Mouse (Mus musculus) lung, embryonic 14.5 days (tissue): ENCODE results near the gene Mrpl12. TPM values are rescaled to one million over a fixed set of nuclear protein-coding genes. Genes with fewer than 3 reads are reported as not detected.

Source experiments
- ATAC-seq: fragments of 200-750 bp; cut with Nextera tagmentation; 2 replicates; pipeline ENCODE4 v1.8.0; 2017; ENCODE audit warnings: mild to moderate bottlenecking, moderate TSS enrichment, moderate library complexity; ENCODE audit not compliant: insufficient read depth
- DNase-seq: peaks from one replicate; pipeline ENCODE4 v3.0.0-alpha.2; 2015
- H3K27ac ChIP-seq: fragments of 300-500 bp; sonication (generic); 2 replicates; pipeline ENCODE4 v1.5.1; 2014; ENCODE audit warnings: low read depth, mild to moderate bottlenecking, moderate library complexity
- H3K27me3 ChIP-seq: fragments of 300-500 bp; sonication (generic); 2 replicates; pipeline ENCODE4 v1.6.1; 2014; ENCODE audit warnings: low read length, control low read depth; ENCODE audit not compliant: insufficient read depth
- H3K36me3 ChIP-seq: fragments of 300-500 bp; sonication (generic); 2 replicates; pipeline ENCODE4 v1.6.1; 2014; ENCODE audit warnings: control low read depth; ENCODE audit not compliant: insufficient read depth
- H3K4me1 ChIP-seq: fragments of 300-500 bp; sonication (generic); 2 replicates; pipeline ENCODE4 v1.6.1; 2014; ENCODE audit warnings: antibody characterized with exemption, control low read depth; ENCODE audit not compliant: insufficient read depth
- H3K4me2 ChIP-seq: fragments of 300-500 bp; sonication (generic); 2 replicates; pipeline ENCODE4 v1.6.1; 2014; ENCODE audit warnings: mild to moderate bottlenecking
- H3K4me3 ChIP-seq: fragments of 300-500 bp; sonication (generic); 2 replicates; pipeline ENCODE4 v1.5.1; 2014; ENCODE audit warnings: low read depth, low read length
- H3K9ac ChIP-seq: fragments of 300-500 bp; sonication (generic); 2 replicates; pipeline ENCODE4 v1.6.1; 2014
- H3K9me3 ChIP-seq: fragments of 300-500 bp; sonication (generic); 2 replicates; pipeline ENCODE4 v1.6.1; 2016; ENCODE audit warnings: low read depth, low read length, control low read depth
- CTCF ChIP-seq: IDR thresholded peaks from 2 replicates; pipeline ENCODE4 v1.5.1; 2016; ENCODE audit warnings: antibody characterized with exemption, low read depth
- WGBS: fragments of 180-500 bp; shearing (Covaris S2); extraction: QIAGEN DNeasy Blood & Tissue Kit; methylation state at CpG from one replicate; pipeline ENCODE4 v1.1.7; 2014; 5-methylcytosine and 5-hydroxymethylcytosine counted together
- polyA plus RNA-seq: library from polyadenylated mRNA; unstranded; fragments of >200 nt; fragmentation: Nextera tagmentation; extraction: Ambion mirVana; gene quantifications from 2 replicates; pipeline ENCODE4 v1.2.1, GENCODE M21; 2014

The Mrpl12 gene
- polyA plus RNA-seq, 1 experiment from 2014 or later, result 162 TPM

DNA sequence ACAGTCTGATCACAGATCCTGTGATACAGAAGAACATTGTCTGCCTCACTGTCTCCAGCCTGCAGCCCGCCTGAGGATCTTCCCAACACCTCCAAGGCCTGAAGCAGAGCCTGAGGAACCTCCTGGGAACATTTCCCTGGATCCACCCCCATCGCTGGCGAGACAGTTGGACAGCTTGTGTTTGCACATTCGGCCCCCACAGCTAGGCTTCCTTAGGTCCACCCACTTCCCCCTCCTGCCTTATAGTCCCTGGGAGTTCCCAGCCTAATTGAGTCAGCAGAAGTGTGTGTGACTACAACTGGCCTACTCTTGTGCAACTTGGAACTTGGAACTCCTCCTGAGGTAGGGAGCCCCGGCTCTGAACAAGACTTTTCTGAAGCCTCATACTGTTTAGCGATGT lies 33.6 kb downstream of the Mrpl12 start:
- no peaks in the 10 kb centered on the region for H3K36me3 ChIP-seq
- H3K9ac ChIP-seq, result no peak overlapping the region
- 0 out of 2 replicates have a peak, but pooled peaks cover 4% of the 10 kb centered on the region for H3K4me1 ChIP-seq
- H3K9me3 ChIP-seq, result no peaks in the 10 kb centered on the region
- peak overlapping the region; percentile 36; the same call in 1 of the 2 replicates for H3K27ac ChIP-seq
- no peak for TF ChIP-seq CTCF
- DNase-seq (peak; percentile 31), ATAC-seq (no peak)
- no peaks in the 10 kb centered on the region for H3K27me3 ChIP-seq
- no peak overlapping the region for H3K4me2 ChIP-seq
- H3K4me3 ChIP-seq, result no peak overlapping the region
- WGBS, result 41% methylated on average over 6 of the region's 6 CpGs

DNA sequence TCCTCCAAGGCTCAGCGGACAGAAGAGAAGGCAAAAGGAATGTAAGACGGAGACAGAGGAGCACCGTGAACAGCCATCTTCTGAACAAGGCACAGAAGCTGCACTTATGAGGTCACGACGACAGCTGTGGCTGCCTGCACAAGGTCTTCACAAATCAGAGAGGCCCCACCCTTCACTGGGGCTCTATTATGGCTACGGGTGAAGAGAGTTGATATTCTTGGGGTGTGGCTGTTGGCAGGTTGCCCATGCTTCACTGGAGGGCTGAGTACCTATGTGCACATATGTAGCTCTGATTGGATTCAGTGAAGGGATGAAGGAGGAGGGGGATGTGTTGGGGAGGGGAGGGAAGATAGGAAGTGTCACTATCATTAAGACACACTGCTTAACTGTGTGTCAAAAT lies 34.1 kb downstream of the Mrpl12 start:
- Histone ChIP-seq H3K9me3 (no peaks in the 10 kb centered on the region), H3K27me3 (no peaks in the 10 kb centered on the region), H3K4me1 (0 out of 2 replicates have a peak, but pooled peaks cover 4% of the 10 kb centered on the region), H3K4me2 (0 out of 2 replicates have a peak overlapping the region, but pooled peaks have one; percentile 7), H3K27ac (peak overlapping the region; percentile 36; the same call in 1 of the 2 replicates), H3K9ac (no peak overlapping the region), H3K4me3 (no peak overlapping the region), H3K36me3 (no peaks in the 10 kb centered on the region)
- DNase-seq (no peak), ATAC-seq (no peak)
- no peak for TF ChIP-seq CTCF
- 51% methylated on average over 6 of the region's 6 CpGs for WGBS

DNA sequence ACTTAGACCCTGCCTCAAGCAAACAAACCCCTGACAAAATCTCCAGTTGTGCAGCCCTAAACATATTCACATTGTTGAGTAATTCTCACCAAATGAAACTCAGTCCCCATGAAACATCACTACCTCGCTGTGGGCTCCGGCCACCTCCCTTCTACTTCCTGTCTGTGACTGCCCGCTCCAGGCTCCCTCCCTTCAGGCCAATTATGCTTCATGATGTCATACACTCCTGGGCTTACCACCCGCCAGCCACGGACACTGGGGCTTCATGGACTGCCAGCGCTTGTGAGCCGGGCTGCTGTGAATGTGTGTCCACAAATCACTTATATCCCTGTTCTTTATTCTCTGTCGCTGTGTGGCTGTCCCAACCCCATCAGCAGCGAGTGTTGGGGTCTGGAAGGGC lies 35.3 kb downstream of the Mrpl12 start:
- Histone ChIP-seq H3K9me3 (no peaks in the 10 kb centered on the region), H3K4me3 (no peak overlapping the region), H3K27me3 (no peaks in the 10 kb centered on the region), H3K36me3 (no peaks in the 10 kb centered on the region), H3K4me2 (peak overlapping the region; percentile 33; the same call in 1 of the 2 replicates), H3K9ac (peak overlapping the region; percentile 7; the same call in 1 of the 2 replicates), H3K4me1 (0 out of 2 replicates have a peak, but pooled peaks cover 4% of the 10 kb centered on the region), H3K27ac (no peak overlapping the region; the same call in 1 of the 2 replicates)
- peak; percentile 63 for DNase-seq
- TF ChIP-seq CTCF, result no peak
- ATAC-seq, result peak; percentile 60; the same call in 1 of the 2 replicates
- 25% methylated on average over 9 of the region's 9 CpGs for WGBS

DNA sequence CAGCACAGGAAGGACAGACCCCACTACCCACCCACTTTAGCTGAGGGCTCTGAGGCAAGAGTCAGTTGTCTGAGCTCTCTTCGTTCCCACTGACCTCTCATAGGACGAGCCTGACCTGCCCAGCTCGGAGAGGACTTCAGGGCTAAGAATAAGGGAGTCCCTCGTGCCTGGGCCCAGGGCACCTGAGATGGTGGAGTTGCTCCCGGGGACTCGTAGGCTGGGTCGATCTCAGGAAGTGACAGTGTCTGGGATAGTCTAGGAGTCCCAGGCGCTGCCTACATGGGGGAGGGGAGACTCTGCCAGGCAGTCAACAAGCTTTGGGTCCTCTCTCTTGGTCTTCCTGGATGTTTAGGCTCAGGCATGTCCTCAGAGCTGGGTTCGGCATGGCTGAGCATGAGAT lies 36.1 kb downstream of the Mrpl12 start:
- no peaks in the 10 kb centered on the region for H3K27me3 ChIP-seq

DNA sequence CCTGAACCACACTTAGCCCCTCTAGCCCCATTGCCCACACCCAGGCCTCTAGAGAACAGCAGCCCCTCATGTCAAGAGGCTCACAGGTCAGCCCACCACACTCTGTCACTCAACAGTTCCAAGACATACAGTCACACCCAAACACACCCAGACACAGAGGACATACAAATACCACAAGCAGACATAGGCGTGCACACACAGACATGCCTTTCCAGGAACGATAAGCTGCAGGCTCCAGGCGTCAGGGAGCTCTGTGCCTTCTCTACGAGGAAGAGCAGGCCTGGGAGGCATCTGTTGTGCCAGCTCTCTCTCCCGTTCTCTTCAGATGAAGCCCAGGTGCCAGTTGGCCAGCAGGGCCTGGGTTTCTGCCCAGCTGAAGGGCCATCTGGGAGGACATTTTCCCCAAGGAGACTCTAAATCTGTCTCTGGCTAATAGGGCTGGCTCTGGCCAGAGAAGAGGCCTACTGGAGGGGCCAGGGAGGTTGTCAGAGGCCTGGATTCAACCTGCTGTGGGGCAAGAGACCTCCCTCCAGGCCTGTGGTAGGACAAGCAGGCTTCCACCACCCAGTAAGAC lies 36.6 kb downstream of the Mrpl12 start:
- Histone ChIP-seq H3K27ac (no peak overlapping the region), H3K9me3 (no peaks in the 10 kb centered on the region), H3K36me3 (no peaks in the 10 kb centered on the region), H3K4me1 (0 out of 2 replicates have a peak, but pooled peaks cover 4% of the 10 kb centered on the region), H3K27me3 (no peaks in the 10 kb centered on the region), H3K4me3 (no peak overlapping the region), H3K4me2 (no peak overlapping the region), H3K9ac (no peak overlapping the region)
- no peak for TF ChIP-seq CTCF
- ATAC-seq, result no peak
- 68% methylated on average over 5 of the region's 5 CpGs for WGBS
- no peak for DNase-seq

More for the DNA sequence above, 36.1 kb downstream of the Mrpl12 start:
- Histone ChIP-seq H3K9ac (0 out of 2 replicates have a peak overlapping the region, but pooled peaks have one; percentile 7), H3K36me3 (no peaks in the 10 kb centered on the region), H3K4me2 (no peak overlapping the region), H3K27ac (no peak overlapping the region), H3K4me1 (0 out of 2 replicates have a peak, but pooled peaks cover 4% of the 10 kb centered on the region), H3K9me3 (no peaks in the 10 kb centered on the region), H3K4me3 (no peak overlapping the region)
- DNase-seq, result no peak
- TF ChIP-seq CTCF, result no peak
- 68% methylated on average over 9 of the region's 9 CpGs for WGBS
- ATAC-seq, result no peak

DNA sequence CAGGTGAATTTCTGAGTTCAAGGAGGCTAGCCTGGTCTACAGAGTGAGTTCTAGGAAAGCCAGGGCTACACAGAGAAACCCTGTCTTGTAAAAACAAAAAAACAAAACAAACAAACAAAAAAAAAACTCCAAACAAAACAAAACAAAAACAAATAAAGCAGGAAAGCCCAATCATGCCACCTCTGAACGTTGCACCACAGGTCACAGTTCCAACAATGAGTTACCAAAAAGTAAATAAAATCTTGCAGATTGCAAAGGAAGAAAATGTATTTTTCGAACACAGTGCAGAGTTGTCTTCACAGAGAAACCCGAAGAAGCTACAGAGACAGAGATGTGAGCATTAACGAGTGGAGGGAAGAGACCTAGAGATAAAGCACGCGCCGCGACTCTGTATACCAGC lies 38.2 kb downstream of the Mrpl12 start:
- no peak for TF ChIP-seq CTCF
- no peak for DNase-seq
- Histone ChIP-seq H3K36me3 (no peaks in the 10 kb centered on the region), H3K4me1 (0 out of 2 replicates have a peak, but pooled peaks cover 4% of the 10 kb centered on the region), H3K27me3 (no peaks in the 10 kb centered on the region), H3K4me3 (no peak overlapping the region), H3K9ac (no peak overlapping the region), H3K27ac (no peak overlapping the region), H3K4me2 (no peak overlapping the region), H3K9me3 (no peaks in the 10 kb centered on the region)
- no peak for ATAC-seq
- WGBS, result 80% methylated on average over 8 of the region's 8 CpGs

DNA sequence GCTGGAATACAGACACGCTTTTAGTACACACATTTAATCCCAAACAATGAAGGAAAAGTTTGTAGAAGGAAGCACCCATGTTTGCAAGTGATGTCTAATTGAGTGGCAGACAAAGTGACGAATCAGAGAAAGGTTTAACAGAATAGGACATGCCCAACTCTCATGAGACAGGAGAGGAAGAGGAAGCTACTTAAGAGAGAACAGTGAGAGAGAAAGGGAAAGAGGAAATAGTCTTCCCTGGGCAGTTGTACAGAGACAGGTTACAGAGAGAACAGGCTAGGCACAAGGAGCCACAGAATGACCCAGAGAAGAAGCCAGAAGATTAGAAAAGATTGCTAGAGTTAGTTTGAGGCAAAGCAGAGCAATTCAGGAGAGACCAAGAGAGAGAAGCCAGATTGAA lies 41.5 kb downstream of the Mrpl12 start:
- DNase-seq (no peak), ATAC-seq (no peak)
- H3K27ac ChIP-seq, result no peak overlapping the region
- H3K4me2 ChIP-seq, result no peak overlapping the region
- H3K36me3 ChIP-seq, result no peaks in the 10 kb centered on the region
- H3K4me3 ChIP-seq, result no peak overlapping the region
- no peaks in the 10 kb centered on the region for H3K9me3 ChIP-seq
- H3K9ac ChIP-seq, result no peak overlapping the region
- H3K4me1 ChIP-seq, result no peaks in the 10 kb centered on the region
- 76% methylated on average over 2 of the region's 2 CpGs for WGBS
- no peak for TF ChIP-seq CTCF
- peaks cover 27% of the 10 kb centered on the region for H3K27me3 ChIP-seq
